In genomic region chr4:43795844-43796243, GRCm38 (mm10) we compare ENCODE assay signal across 23 mouse cellular contexts. TPM values are rescaled to one million over a fixed set of nuclear protein-coding genes. Genes with fewer than 3 reads are reported as not detected.
DNase-seq lines count a peak whose midpoint lies in the region; TF ChIP-seq lines count a peak whose summit lies in the region.
"Not testable (repeated sequence)": the region's sequence is repeated elsewhere in the genome, so short reads cannot be mapped to it uniquely, and the experiment has no call there.
"Had no signal": no experiment of that assay in that cellular context is flagged by ENCODE, and none has a peak within 500 bp of the region (broad histone marks: within the 10 kb centered on the region; RNA-seq: fewer than 3 reads in every experiment).

No protein-coding gene starts in this region.

- H3K27ac ChIP-seq in ES-Bruce4 (ENCODE audit: insufficient read depth, low read length) (peak overlapping the region; percentile 72), ES-E14 (ENCODE audit: insufficient read depth, low read depth, low read length, poor library complexity, severe bottlenecking) (peak overlapping the region; percentile 31; the same call in 1 of the 2 replicates)

- not testable (repeated sequence) for H3K36me3 ChIP-seq in E14TG2a.4 (ENCODE audit: insufficient read depth, low read length); ES-Bruce4 (ENCODE audit: control insufficient read depth, insufficient read depth, low read length, poor library complexity, severe bottlenecking); ES-E14 (ENCODE audit: control insufficient read depth, insufficient read depth, low read length, poor library complexity, severe bottlenecking)

- TF ChIP-seq CTCF in E14TG2a.4 (conservative IDR thresholded peaks at IDR 0.05; ENCODE audit: low read length); ES-Bruce4 (IDR thresholded peaks at IDR 0.05; ENCODE audit: low read depth, low read length): not testable (repeated sequence)

- H3K27me3 ChIP-seq in E14TG2a.4 (ENCODE audit: insufficient read depth, low read length); ES-Bruce4 (ENCODE audit: control insufficient read depth, insufficient read depth, low read length, poor library complexity, severe bottlenecking): not testable (repeated sequence)

- DNase-seq in ES-CJ7 (ENCODE audit: low read depth, low spot score) (peak; percentile 87), ES-E14 (ENCODE audit: low read depth, low spot score) (peak; percentile 54), R1 (ENCODE audit: low read depth, low spot score) (peak; percentile 88), ZHBTc4 (ENCODE audit: low read depth, low spot score) (peak; percentile 87)

- H3K4me3 ChIP-seq in E14TG2a.4 (replicated peaks; ENCODE audit: low read length) = 0 out of 2 replicates have a peak overlapping the region, but pooled peaks have one; percentile 26
- not testable (repeated sequence) for H3K4me3 ChIP-seq in ES-Bruce4 (ENCODE audit: low read depth, low read length); ES-E14 (ENCODE audit: insufficient read depth in 1 of 2, low read depth in 1 of 2, low read length in 2 of 2, poor library complexity in 1 of 2, severe bottlenecking in 1 of 2)

- H3K4me1 ChIP-seq in E14TG2a.4 (replicated peaks; ENCODE audit: low read depth, low read length) (peaks cover 73% of the 10 kb centered on the region), ES-Bruce4 (ENCODE audit: control insufficient read depth, insufficient read depth, low read length) (peaks cover 11% of the 10 kb centered on the region), ES-E14 (ENCODE audit: control insufficient read depth in 2 of 2, insufficient read depth in 2 of 2, low read length in 2 of 2, poor library complexity in 1 of 2) (peaks cover 23 to 25% of the 10 kb centered on the region in 2 experiments)

- not testable (repeated sequence) for H3K9me3 ChIP-seq in E14TG2a.4 (ENCODE audit: low read length); ES-Bruce4 (replicated peaks; ENCODE audit: control insufficient read depth, insufficient read depth, low read length, poor library complexity, severe bottlenecking); ES-E14 (ENCODE audit: control insufficient read depth, insufficient read depth, low read depth, low read length)

- TF ChIP-seq EP300 in ES-Bruce4 (IDR thresholded peaks at IDR 0.05; ENCODE audit: insufficient read depth, low read depth, low read length) = peak; percentile 88

- in situ Hi-C loops in ES-E14 (cut with MboI; ENCODE audit: low sequenced_read_pairs in 2 of 2, unreplicated experiment in 2 of 2) = not testable (repeated sequence)

- H3K9ac ChIP-seq in ES-Bruce4 (ENCODE audit: low read depth, poor library complexity, severe bottlenecking); ES-E14 (ENCODE audit: insufficient read depth, low read depth, low read length, poor library complexity, severe bottlenecking): not testable (repeated sequence)

- not testable (repeated sequence) for TF ChIP-seq POLR2A in ES-Bruce4 (IDR thresholded peaks at IDR 0.05; ENCODE audit: insufficient read depth, low read length)

RNA-seq across cellular contexts. Expression of gene Olfr159, which starts 25.0 kb away (rescaled TPM):
- polyA plus RNA-seq in ES-Bruce4 (2011; ENCODE audit: insufficient read depth, insufficient read length, low read depth, missing spikeins) = not detected in 2 replicates
- total RNA-seq in ES-E14 (2012; rRNA removed) = not detected in 2 replicates
- total RNA-seq: adrenal gland, adult 18-20 months; adrenal gland, adult 2 months; adrenal gland, adult 8-10 months; adrenal gland, postnatal 10 days; adrenal gland, postnatal 14 days; adrenal gland, postnatal 25 days; adrenal gland, postnatal 36 days; adrenal gland, postnatal 4 days; CH12.LX; G1E; MEL had no signal
- polyA plus RNA-seq: activated CD4-positive, CD25-positive, alpha-beta regulatory T cell, adult 4 months; adrenal gland, adult 2 months; brain, embryonic 14.5 days; C2C12; CD4-positive, CD25-positive, alpha-beta regulatory T cell, adult 4 months; cerebellum, adult 2 months; G1E; Patski had no signal

RNA-seq across cellular contexts. Expression of gene Olfr156, which starts 27.9 kb away (rescaled TPM):
- polyA plus RNA-seq in ES-Bruce4 (2011; ENCODE audit: insufficient read depth, insufficient read length, low read depth, missing spikeins) = not detected in 2 replicates
- total RNA-seq in ES-E14 (2012; rRNA removed) = not detected in 2 replicates
- total RNA-seq: adrenal gland, adult 18-20 months; adrenal gland, adult 2 months; adrenal gland, adult 8-10 months; adrenal gland, postnatal 10 days; adrenal gland, postnatal 14 days; adrenal gland, postnatal 25 days; adrenal gland, postnatal 36 days; adrenal gland, postnatal 4 days; CH12.LX; MEL had no signal
- polyA plus RNA-seq: activated CD4-positive, CD25-positive, alpha-beta regulatory T cell, adult 4 months; adrenal gland, adult 2 months; brain, embryonic 14.5 days; C2C12; CD4-positive, CD25-positive, alpha-beta regulatory T cell, adult 4 months; cerebellum, adult 2 months; G1E; Patski had no signal

RNA-seq across cellular contexts. Expression of gene Olfr157, which starts 44.2 kb away (rescaled TPM):
- not detected in 2 replicates for polyA plus RNA-seq in ES-Bruce4 (2011; ENCODE audit: insufficient read depth, insufficient read length, low read depth, missing spikeins)
- total RNA-seq in ES-E14 (2012; rRNA removed) = 0.09 TPM in 1 of 2 replicates, not detected in the other
- total RNA-seq: adrenal gland, adult 18-20 months; adrenal gland, adult 2 months; adrenal gland, adult 8-10 months; adrenal gland, postnatal 10 days; adrenal gland, postnatal 14 days; adrenal gland, postnatal 25 days; adrenal gland, postnatal 36 days; adrenal gland, postnatal 4 days; CH12.LX; MEL had no signal
- polyA plus RNA-seq: adrenal gland, adult 2 months; brain, embryonic 14.5 days; C2C12; cerebellum, adult 2 months; G1E; Patski had no signal

RNA-seq across cellular contexts. Expression of gene Olfr155, which starts 55.5 kb away (rescaled TPM):
- polyA plus RNA-seq in ES-Bruce4 (2011; ENCODE audit: insufficient read depth, insufficient read length, low read depth, missing spikeins) = not detected in 2 replicates
- total RNA-seq in ES-E14 (2012; rRNA removed) = not detected in 2 replicates
- total RNA-seq: adrenal gland, adult 18-20 months; adrenal gland, adult 2 months; adrenal gland, adult 8-10 months; adrenal gland, postnatal 10 days; adrenal gland, postnatal 14 days; adrenal gland, postnatal 25 days; adrenal gland, postnatal 36 days; adrenal gland, postnatal 4 days; CH12.LX; MEL had no signal
- polyA plus RNA-seq: adrenal gland, adult 2 months; brain, embryonic 14.5 days; C2C12; CD4-positive, CD25-positive, alpha-beta regulatory T cell, adult 4 months; cerebellum, adult 2 months; G1E; Patski had no signal
